Mouse (Mus musculus): Measurements from ENCODE around the gene Sema7a. TPM values are rescaled to one million over a fixed set of nuclear protein-coding genes. Genes with fewer than 3 reads are reported as not detected.

Sema7a gene
- 31.6 to 37.2 TPM (median 33.9 TPM) in 4 replicates for total RNA-seq (2023)

GRCm38 (mm10) chr9:57939431-57940348, at the start of gene Sema7a:
Gene Sema7a, plus strand, starts transcription at chr9:57940112.

GRCm38 (mm10) chr9:57910254-57911160, 29.4 kb upstream of the Sema7a start, which contains the start of gene Ubl7:
Gene Ubl7, plus strand, starts transcription at chr9:57910979.

GRCm38 (mm10) chr9:58005753-58006461, 66.0 kb downstream of the Sema7a start, which contains the start of gene Cyp11a1:
Gene Cyp11a1, plus strand, starts transcription at chr9:58006411.

Other genes starting within 250 kb of the Sema7a start
- 20.1 to 22.5 TPM (median 20.7 TPM) in 4 replicates for gene Edc3, start 231.6 kb upstream of the Sema7a start, total RNA-seq (2023)
- gene Clk3, start 174.3 kb upstream of the Sema7a start, total RNA-seq (2023) = 200 to 224 TPM (median 217 TPM) in 4 replicates
- gene Arid3b, start 103.3 kb upstream of the Sema7a start, total RNA-seq (2023) = 104 to 119 TPM (median 105 TPM) in 4 replicates
- gene Ubl7, start 29.1 kb upstream of the Sema7a start, total RNA-seq (2023) = 78.8 to 84.9 TPM (median 81.9 TPM) in 4 replicates
- gene Cyp11a1, start 66.3 kb downstream of the Sema7a start, total RNA-seq (2023) = 0.40 to 0.95 TPM in 2 of 4 replicates, not detected in the others
- gene Stra6, start 123.7 kb downstream of the Sema7a start, total RNA-seq (2023) = not detected in 4 replicates
- not detected in 4 replicates for gene Ccdc33, start 178.7 kb downstream of the Sema7a start, total RNA-seq (2023)

Measured in B cell, adult 62 days (primary cell).